Mouse (Mus musculus) ES-E14 (cell line): ENCODE data around the gene Palm.

ENCODE experiments used
- CHD2 ChIP-seq: IDR thresholded peaks from 2 replicates; pipeline ENCODE4 v1.6.1; 2014; ENCODE audit warnings: mild to moderate bottlenecking, low read depth, low read length, inconsistent platforms
- ZC3H11A ChIP-seq: IDR thresholded peaks from 2 replicates; pipeline ENCODE4 v1.6.1; 2012; ENCODE audit warnings: low read depth, mild to moderate bottlenecking, inconsistent platforms, low read length, borderline replicate concordance

- TF ChIP-seq CHD2 (no peak), ZC3H11A (no peak)
These were observed 38.8 kb downstream of the Palm start for GRCm38 (mm10) chr10:79832026-79832785.
